Mouse (Mus musculus) hindbrain, embryonic 16.5 days (tissue): ENCODE measurements at regions not wholly inside any gene's neighbourhood (a gene's known extent, or its start where the extent isn't known, plus 50 kb on each side); places are given as distances from the start of the nearest gene placed in this dataset.
A peak's percentile ranks its signal among the peaks of the same experiment; 100 is the strongest.
"Not testable (repeated sequence)": the region's sequence is repeated elsewhere in the genome, so short reads cannot be mapped to it uniquely, and the experiment has no call there.

Experiments
- ATAC-seq: fragments of 200-750 bp; cut with Nextera tagmentation; 2 replicates; pipeline ENCODE4 v1.8.0; 2017; ENCODE audit warnings: moderate TSS enrichment, moderate library complexity
- H3K27ac ChIP-seq: fragments of 300-500 bp; sonication (generic); 2 replicates; pipeline ENCODE4 v1.5.1; 2014; ENCODE audit warnings: low read depth, mild to moderate bottlenecking, control low read depth, low read length, moderate library complexity
- H3K27me3 ChIP-seq: fragments of 300-500 bp; sonication (generic); replicated peaks from 2 replicates; pipeline ENCODE4 v1.6.1; 2014; ENCODE audit warnings: low read length; ENCODE audit not compliant: control insufficient read depth, insufficient read depth
- H3K36me3 ChIP-seq: fragments of 300-500 bp; sonication (generic); 2 replicates; pipeline ENCODE4 v1.6.1; 2014; ENCODE audit warnings: mild to moderate bottlenecking, low read length, moderate library complexity, mixed read lengths; ENCODE audit not compliant: control insufficient read depth, insufficient read depth
- H3K4me1 ChIP-seq: fragments of 300-500 bp; sonication (generic); 2 replicates; pipeline ENCODE4 v1.6.1; 2014; ENCODE audit warnings: low read depth, low read length; ENCODE audit not compliant: control insufficient read depth, insufficient read depth
- H3K4me2 ChIP-seq: fragments of 300-500 bp; sonication (generic); 2 replicates; pipeline ENCODE4 v1.6.1; 2014; ENCODE audit warnings: mild to moderate bottlenecking, low read length, control low read depth, moderate library complexity
- H3K4me3 ChIP-seq: fragments of 300-500 bp; sonication (generic); 2 replicates; pipeline ENCODE4 v1.5.1; 2014; ENCODE audit warnings: mild to moderate bottlenecking, low read length, control low read depth, moderate library complexity
- H3K9ac ChIP-seq: fragments of 300-500 bp; sonication (generic); 2 replicates; pipeline ENCODE4 v1.6.1; 2014; ENCODE audit warnings: low read depth, mild to moderate bottlenecking, control low read depth, low read length, moderate library complexity
- H3K9me3 ChIP-seq: fragments of 300-500 bp; sonication (generic); 2 replicates; pipeline ENCODE4 v1.6.1; 2014; ENCODE audit warnings: mild to moderate bottlenecking, low read length, moderate library complexity; ENCODE audit not compliant: control insufficient read depth
- WGBS: fragments of 180-500 bp; shearing (Covaris S2); extraction: QIAGEN DNeasy Blood & Tissue Kit; methylation state at CpG from one replicate; pipeline ENCODE4 v1.1.7; 2014; 5-methylcytosine and 5-hydroxymethylcytosine counted together

DNA sequence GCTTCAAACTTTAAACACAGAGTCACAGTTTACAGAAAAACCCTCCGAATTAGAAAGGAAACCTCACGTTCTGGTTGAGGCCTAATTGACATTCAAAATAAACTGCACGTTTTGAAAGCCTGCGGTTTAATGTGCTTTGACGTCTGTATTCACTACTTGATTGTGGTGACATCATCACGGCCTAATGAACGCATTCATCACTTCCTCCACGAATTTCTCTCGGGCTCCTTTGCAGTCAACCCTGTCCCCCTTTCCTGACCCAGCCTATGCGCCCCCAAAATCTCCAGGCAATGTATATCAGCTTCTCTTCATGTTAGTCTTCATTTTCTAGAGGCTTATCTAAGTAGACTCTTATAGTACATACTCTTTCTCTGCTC, 71.6 kb upstream of the Slc1a3 start:
- H3K27me3 ChIP-seq: no peaks in the 10 kb centered on the region
- WGBS: 44% methylated on average over 10 of the region's 10 CpGs
- H3K9me3 ChIP-seq: no peaks in the 10 kb centered on the region
- no peak overlapping the region for H3K4me3 ChIP-seq
- H3K27ac ChIP-seq: peak overlapping the region; percentile 48; the same call in 1 of the 2 replicates
- no peak overlapping the region for H3K4me2 ChIP-seq
- H3K4me1 ChIP-seq: no peaks in the 10 kb centered on the region; the same call in 1 of the 2 replicates
- no peak for ATAC-seq
- no peaks in the 10 kb centered on the region for H3K36me3 ChIP-seq
- H3K9ac ChIP-seq: no peak overlapping the region

DNA sequence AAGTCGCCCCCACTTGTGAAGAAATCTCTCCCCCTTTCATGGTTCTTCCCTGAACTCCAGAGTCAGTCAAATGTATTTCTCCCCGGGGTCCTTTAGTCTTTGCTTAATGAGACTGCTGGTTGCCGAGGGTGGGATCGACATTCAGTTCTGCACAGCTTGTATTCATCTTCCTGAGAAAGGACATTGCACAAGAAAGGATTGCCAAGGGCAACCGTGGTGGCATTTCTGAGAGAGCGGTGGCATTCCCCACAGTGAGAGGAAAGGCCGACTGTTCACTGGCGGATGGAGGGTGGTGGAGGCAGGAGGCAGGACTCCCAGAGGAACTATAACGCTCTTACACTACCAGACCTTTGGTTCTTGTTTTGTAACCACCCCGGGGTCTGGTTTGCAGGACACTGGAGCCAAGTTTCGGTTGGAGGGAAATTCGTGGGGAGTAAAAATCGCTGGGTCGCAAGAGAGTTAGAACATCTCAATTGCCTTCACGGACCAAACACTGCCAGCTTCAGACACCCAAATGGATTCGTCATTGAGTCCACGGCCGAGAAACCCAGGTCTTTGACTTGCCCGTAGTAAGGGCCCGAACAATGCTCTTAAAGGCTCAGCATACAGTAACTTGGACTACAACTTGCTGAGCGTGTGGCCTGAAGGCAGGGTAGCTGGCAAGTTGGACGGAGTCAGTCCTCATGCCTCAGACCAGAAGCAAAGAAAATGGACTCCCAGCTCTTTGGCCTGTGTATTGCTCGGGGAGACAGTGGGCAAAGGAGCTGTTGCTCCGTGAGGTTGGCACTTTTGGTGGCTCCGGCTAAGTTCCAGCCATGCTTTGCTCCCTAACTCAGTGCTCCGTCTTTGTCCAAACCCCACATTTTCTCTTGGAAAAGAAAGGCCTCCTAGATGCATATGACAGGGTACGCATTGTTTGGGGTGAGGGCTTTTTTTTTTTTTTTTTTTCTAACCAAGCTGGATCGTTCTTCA, 70.9 kb upstream of the Slc1a3 start:
- H3K4me2 ChIP-seq: no peak overlapping the region
- peak overlapping the region; percentile 79 for H3K27ac ChIP-seq
- no peaks in the 10 kb centered on the region for H3K27me3 ChIP-seq
- H3K9me3 ChIP-seq: no peaks in the 10 kb centered on the region
- H3K36me3 ChIP-seq: no peaks in the 10 kb centered on the region
- H3K4me3 ChIP-seq: no peak overlapping the region
- 35% methylated on average over 28 of the region's 28 CpGs for WGBS
- H3K4me1 ChIP-seq: no peaks in the 10 kb centered on the region; the same call in 1 of the 2 replicates
- H3K9ac ChIP-seq: no peak overlapping the region
- ATAC-seq: peak; percentile 95

DNA sequence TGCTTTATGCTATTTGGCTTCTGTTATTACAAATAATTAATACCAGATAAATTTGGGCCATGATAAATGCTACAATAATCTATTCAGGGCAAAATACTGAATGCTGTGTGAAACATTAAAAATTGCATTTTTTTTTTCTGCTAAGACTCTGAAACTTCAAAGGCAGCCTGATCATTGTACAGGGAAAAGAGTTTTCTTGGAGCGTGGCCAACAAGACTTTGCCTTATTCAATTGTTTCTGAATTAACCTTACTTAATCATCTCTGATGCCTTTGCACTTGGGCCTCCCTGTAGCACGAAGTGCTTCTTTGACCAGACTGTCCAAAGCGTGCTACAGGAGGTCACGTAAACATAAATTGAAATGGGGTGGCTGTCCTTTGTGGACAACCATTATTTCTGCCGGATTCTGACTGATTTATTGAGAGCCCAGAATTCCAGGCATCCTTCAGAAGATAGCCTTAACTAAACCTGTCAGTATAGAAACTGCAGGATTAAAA, 69.9 kb upstream of the Slc1a3 start:
- Histone ChIP-seq H3K9me3 (no peaks in the 10 kb centered on the region), H3K4me3 (no peak overlapping the region), H3K4me2 (no peak overlapping the region), H3K4me1 (no peaks in the 10 kb centered on the region; the same call in 1 of the 2 replicates), H3K9ac (no peak overlapping the region), H3K27me3 (no peaks in the 10 kb centered on the region), H3K36me3 (no peaks in the 10 kb centered on the region), H3K27ac (peak overlapping the region; percentile 68)
- no peak for ATAC-seq
- 32% methylated on average over 5 of the region's 5 CpGs for WGBS

DNA sequence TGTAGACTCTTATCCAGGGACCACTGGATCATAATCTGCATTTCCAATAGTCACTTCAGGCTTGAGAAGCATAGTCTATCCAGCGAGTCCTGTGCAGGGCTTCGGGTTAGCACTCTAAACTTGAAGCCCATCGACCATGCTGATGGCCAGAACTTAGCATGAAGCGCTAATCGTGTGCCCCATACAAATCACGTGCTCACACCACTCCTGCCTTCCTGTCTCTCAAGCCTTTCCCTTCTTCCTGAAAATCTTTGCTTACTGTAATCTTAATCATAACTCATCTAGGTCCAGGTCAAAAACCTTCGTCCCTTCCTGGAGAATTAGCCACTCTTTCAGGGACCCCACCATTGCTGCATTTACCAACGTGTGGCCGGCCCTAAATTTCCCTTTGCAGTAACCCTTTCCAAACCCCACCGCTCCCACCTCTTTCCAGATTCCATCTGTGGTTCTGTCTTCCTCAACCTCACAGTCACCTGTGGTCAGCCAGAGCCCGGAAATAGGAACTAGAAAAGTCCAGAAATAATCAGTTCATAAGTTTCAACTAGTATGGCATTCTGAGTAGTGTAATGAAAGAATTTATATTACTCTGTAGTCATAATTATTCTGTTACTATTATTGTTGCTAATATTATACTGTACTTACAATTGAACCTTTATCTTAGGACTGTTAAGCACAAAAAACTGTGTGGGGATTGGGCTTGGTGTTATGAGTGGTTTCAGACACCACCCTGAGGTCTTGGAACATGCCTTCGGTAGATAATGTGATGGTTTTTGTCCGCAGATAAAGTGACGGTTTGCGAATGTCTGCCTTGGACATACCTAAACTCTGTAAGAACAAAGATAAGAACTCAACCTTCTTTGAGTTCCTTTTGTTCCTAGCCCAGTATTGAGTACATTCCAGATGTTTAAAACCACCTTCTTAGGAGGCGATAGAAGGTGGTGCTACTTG, 57.3 kb upstream of the Slc1a3 start:
- no peaks in the 10 kb centered on the region for H3K9me3 ChIP-seq
- H3K4me2 ChIP-seq: no peak overlapping the region
- H3K27ac ChIP-seq: no peak overlapping the region
- H3K4me3 ChIP-seq: no peak overlapping the region
- WGBS: 94% methylated on average over 16 of the region's 16 CpGs
- no peak for ATAC-seq
- H3K9ac ChIP-seq: no peak overlapping the region
- H3K36me3 ChIP-seq: no peaks in the 10 kb centered on the region
- no peaks in the 10 kb centered on the region for H3K27me3 ChIP-seq
- H3K4me1 ChIP-seq: no peaks in the 10 kb centered on the region

DNA sequence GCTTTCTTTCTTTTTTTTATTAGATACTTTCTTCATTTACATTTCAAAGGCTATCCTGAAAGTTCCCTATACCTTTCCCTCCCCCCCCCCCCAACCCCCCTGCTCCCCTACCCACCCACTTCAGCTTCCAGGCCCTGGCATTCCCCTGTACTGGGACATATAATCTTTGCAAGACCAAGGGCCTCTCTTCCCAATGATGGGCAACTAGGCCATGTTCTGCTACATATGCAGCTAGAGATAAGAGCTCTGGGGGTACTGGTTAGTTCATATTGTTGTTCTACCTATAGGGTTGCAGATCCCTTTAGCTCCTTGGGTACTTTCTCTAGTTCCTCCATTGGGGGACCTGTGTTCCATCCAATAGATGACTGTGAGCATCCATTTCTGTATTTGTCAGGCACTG, 55.6 kb upstream of the Slc1a3 start:
- not testable (repeated sequence) for H3K4me3 ChIP-seq, H3K4me2 ChIP-seq, H3K36me3 ChIP-seq, ATAC-seq, H3K27ac ChIP-seq, H3K9me3 ChIP-seq, H3K4me1 ChIP-seq, H3K27me3 ChIP-seq, H3K9ac ChIP-seq

DNA sequence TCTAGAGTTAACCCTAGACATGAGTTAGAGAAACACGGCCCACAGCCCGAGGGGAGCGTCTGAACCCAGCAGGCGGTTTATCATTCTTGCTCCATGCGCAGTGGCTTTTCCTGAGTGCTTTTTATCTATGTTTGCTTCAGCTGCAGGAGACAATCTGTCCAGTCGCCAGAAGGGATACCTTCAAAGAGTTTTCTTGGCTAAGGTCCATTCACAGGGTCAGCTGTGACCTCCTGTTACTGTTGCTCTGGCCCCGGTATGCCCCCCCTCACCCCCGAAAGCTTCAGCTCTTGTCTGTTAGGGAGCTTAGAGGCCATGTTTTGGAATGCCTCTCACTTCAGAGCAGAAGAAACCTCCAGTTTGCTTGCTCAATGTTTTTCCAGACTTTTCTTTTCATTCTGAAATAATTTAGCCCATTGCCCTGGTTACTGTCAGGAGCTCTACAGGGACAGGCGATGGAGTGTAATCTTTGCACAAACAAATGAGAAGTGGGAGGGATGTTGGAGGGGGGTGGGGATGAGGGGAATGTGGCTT, 51.2 kb upstream of the Slc1a3 start:
- Histone ChIP-seq H3K9ac (no peak overlapping the region), H3K4me3 (no peak overlapping the region), H3K4me2 (no peak overlapping the region), H3K27ac (no peak overlapping the region), H3K27me3 (no peaks in the 10 kb centered on the region), H3K9me3 (no peaks in the 10 kb centered on the region), H3K4me1 (no peaks in the 10 kb centered on the region), H3K36me3 (no peaks in the 10 kb centered on the region)
- 34% methylated on average over 9 of the region's 9 CpGs for WGBS
- ATAC-seq: peak; percentile 70; the same call in 1 of the 2 replicates

DNA sequence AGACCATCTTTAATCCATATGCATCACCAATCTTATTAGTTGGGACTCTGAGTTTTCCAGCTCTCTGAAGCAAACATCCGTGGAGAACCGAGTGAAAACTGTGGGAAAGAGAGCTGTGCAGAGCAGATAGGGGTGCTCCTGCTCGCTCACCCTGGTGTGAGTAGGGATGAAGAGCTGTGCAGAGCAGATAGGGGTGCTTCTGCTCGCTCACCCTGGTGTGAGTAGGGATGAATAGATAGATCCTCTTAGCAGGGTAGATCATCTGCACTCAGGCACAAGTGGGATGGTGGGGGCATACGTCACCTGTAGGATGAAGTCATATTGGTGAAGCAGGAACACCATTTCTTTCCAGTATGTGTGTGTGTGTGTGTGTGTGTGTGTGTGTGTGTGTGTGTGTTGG, 50.6 kb upstream of the Slc1a3 start:
- Histone ChIP-seq H3K4me3 (no peak overlapping the region), H3K4me2 (no peak overlapping the region), H3K4me1 (no peaks in the 10 kb centered on the region), H3K27ac (no peak overlapping the region), H3K9ac (no peak overlapping the region), H3K9me3 (no peaks in the 10 kb centered on the region), H3K36me3 (no peaks in the 10 kb centered on the region), H3K27me3 (no peaks in the 10 kb centered on the region)
- 83% methylated on average over 5 of the region's 5 CpGs for WGBS
- ATAC-seq: no peak
